8 mouse cellular contexts compared by ENCODE assay signal in the genomic region with DNA sequence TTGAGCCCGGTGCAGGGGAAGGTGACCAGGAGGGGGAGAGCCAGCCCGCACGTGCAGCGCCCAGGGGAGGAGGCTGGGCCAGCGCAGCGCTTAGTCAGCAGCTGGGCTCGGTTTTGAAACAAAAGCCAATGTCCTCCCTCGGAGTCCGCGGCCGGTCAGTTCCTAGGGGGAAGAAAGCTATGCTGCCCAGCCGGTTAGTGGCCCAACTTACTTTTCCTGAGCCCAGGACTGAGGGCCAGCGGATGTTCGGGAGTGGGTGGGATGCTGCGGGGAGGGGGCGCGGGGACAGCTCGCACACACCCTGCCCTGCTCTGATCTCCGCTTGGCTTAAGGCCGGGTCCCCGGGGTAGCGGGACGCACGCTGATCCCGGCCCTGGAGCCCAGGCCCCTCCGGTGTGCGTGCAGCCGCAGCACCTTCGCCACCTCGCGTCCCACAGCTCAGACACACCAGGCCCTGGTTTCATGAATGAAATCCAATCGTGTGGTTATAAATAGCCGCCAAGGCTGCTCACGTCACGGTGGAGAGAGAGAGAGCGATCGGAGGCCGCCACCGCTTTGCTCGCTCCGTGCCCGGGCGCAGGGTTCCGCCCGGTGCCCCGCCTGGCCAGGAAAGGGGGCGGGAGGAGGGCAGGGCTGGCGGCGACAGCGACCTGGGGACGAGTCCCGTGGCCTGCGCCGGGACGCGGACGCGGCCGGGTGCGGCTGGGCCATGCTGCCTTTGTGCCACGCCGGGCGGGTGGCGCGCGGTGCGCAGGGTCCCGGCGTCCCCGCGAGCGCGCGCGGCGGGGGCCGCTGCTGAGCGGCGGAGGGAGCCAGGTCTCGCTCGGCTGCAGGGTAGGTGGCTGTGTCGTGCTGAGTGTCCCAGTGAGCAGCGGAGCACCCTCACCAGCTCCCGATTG. TPM values are rescaled to one million over a fixed set of nuclear protein-coding genes. Genes with fewer than 3 reads are reported as not detected.
A peak's percentile ranks its signal among the peaks of the same experiment; 100 is the strongest.
DNase-seq lines count a peak whose midpoint lies in the region; ATAC-seq and TF ChIP-seq lines count a peak whose summit lies in the region.

A gene (minus strand): TSS at position 557 of the 899 bp plus-strand sequence.

- H3K79me2 ChIP-seq in C2C12 (ENCODE audit: control insufficient read depth, insufficient read depth) = peaks cover 24% of the 10 kb centered on the region

- DNase-seq in c-Kit-positive CD71-negative TER-119-negative erythroid progenitor cells, embryonic 14.5 days (ENCODE audit: low read depth) = peak; percentile 65
- DNase-seq in forebrain, embryonic 14.5 days (ENCODE audit: low spot score) = peak; percentile 89
- DNase-seq in heart, postnatal 10 days = peak; percentile 92 to 93
- DNase-seq in large intestine, adult 2 months (ENCODE audit: low read depth, low spot score) = peak; percentile 56
- DNase-seq in neural tube, embryonic 11.5 days (ENCODE audit: low spot score) = peak; percentile 86

- peak within 1 kb of the TSS; percentile 98 for H3K27ac ChIP-seq in forebrain, embryonic 14.5 days (ENCODE audit: low read depth, low read length)
- H3K27ac ChIP-seq in liver, embryonic 16.5 days (ENCODE audit: low read length) = peak within 1 kb of the TSS; percentile 88
- peak within 1 kb of the TSS; percentile 93 for H3K27ac ChIP-seq in neural tube, embryonic 11.5 days (ENCODE audit: low read depth, low read length)
- H3K27ac ChIP-seq in stomach, embryonic 15.5 days = peak within 1 kb of the TSS; percentile 100

- H3K9ac ChIP-seq in forebrain, embryonic 14.5 days (ENCODE audit: low read length) = peak within 1 kb of the TSS; percentile 97
- peak within 1 kb of the TSS; percentile 74 for H3K9ac ChIP-seq in liver, embryonic 16.5 days (ENCODE audit: low read depth, low read length)
- H3K9ac ChIP-seq in neural tube, embryonic 11.5 days (ENCODE audit: low read length) = peak within 1 kb of the TSS; percentile 73
- peak within 1 kb of the TSS; percentile 91 for H3K9ac ChIP-seq in stomach, embryonic 15.5 days

- H3K27me3 ChIP-seq in C2C12 (ENCODE audit: control insufficient read depth, insufficient read depth, insufficient read length) = no peaks in the 10 kb centered on the region
- H3K27me3 ChIP-seq in forebrain, embryonic 14.5 days (replicated peaks; ENCODE audit: control insufficient read depth, insufficient read depth, low read length) = no peaks in the 10 kb centered on the region
- H3K27me3 ChIP-seq in liver, embryonic 16.5 days (ENCODE audit: control insufficient read depth, insufficient read depth, low read depth, low read length) = peaks cover 19% of the 10 kb centered on the region
- H3K27me3 ChIP-seq in neural tube, embryonic 11.5 days (ENCODE audit: control insufficient read depth, insufficient read depth, low read length) = no peaks in the 10 kb centered on the region
- H3K27me3 ChIP-seq in stomach, embryonic 15.5 days (replicated peaks) = no peaks in the 10 kb centered on the region

- peak within 1 kb of the TSS; percentile 71 for H3ac ChIP-seq in C2C12 (ENCODE audit: control insufficient read depth, insufficient read length, low read depth)

- 0 out of 2 replicates have a peak, but pooled peaks cover 3% of the 10 kb centered on the region for H3K9me3 ChIP-seq in forebrain, embryonic 14.5 days (replicated peaks; ENCODE audit: control insufficient read depth, low read length)
- H3K9me3 ChIP-seq in liver, embryonic 16.5 days (replicated peaks; ENCODE audit: control insufficient read depth, low read length) = no peaks in the 10 kb centered on the region
- no peaks in the 10 kb centered on the region for H3K9me3 ChIP-seq in neural tube, embryonic 11.5 days (ENCODE audit: control insufficient read depth, low read length)
- H3K9me3 ChIP-seq in stomach, embryonic 15.5 days = no peaks in the 10 kb centered on the region

- peaks cover 10% of the 10 kb centered on the region for H3K36me3 ChIP-seq in C2C12 (ENCODE audit: control insufficient read depth, insufficient read depth)
- H3K36me3 ChIP-seq in forebrain, embryonic 14.5 days (ENCODE audit: control insufficient read depth, insufficient read depth, low read length) = no peaks in the 10 kb centered on the region
- no peaks in the 10 kb centered on the region for H3K36me3 ChIP-seq in liver, embryonic 16.5 days (ENCODE audit: control insufficient read depth, insufficient read depth)
- H3K36me3 ChIP-seq in neural tube, embryonic 11.5 days (ENCODE audit: control insufficient read depth, insufficient read depth, low read length) = no peaks in the 10 kb centered on the region
- H3K36me3 ChIP-seq in stomach, embryonic 15.5 days = 0 out of 2 replicates have a peak, but pooled peaks cover 6% of the 10 kb centered on the region

- peaks cover 8% of the 10 kb centered on the region; the same call in 1 of the 2 replicates for H3K4me1 ChIP-seq in forebrain, embryonic 14.5 days (ENCODE audit: control insufficient read depth, insufficient read depth, low read length)
- peaks cover 16% of the 10 kb centered on the region for H3K4me1 ChIP-seq in liver, embryonic 16.5 days (ENCODE audit: control insufficient read depth, low read depth, low read length)
- H3K4me1 ChIP-seq in neural tube, embryonic 11.5 days (ENCODE audit: control insufficient read depth, insufficient read depth, low read length) = peaks cover 5% of the 10 kb centered on the region; the same call in 1 of the 2 replicates
- H3K4me1 ChIP-seq in stomach, embryonic 15.5 days = peaks cover 17% of the 10 kb centered on the region

- peak within 1 kb of the TSS; percentile 90 for H3K4me2 ChIP-seq in forebrain, embryonic 14.5 days (ENCODE audit: low read length)
- H3K4me2 ChIP-seq in liver, embryonic 16.5 days (ENCODE audit: low read depth, low read length) = peak within 1 kb of the TSS; percentile 74
- H3K4me2 ChIP-seq in neural tube, embryonic 11.5 days (ENCODE audit: low read depth) = peak within 1 kb of the TSS; percentile 85
- H3K4me2 ChIP-seq in stomach, embryonic 15.5 days = peak within 1 kb of the TSS; percentile 82

- no peak for TF ChIP-seq CTCF in C2C12 (IDR thresholded peaks at IDR 0.05; ENCODE audit: control insufficient read depth, insufficient read depth, insufficient read length)

- ATAC-seq in forebrain, embryonic 14.5 days = peak; percentile 92
- peak; percentile 87 for ATAC-seq in liver, embryonic 16.5 days (ENCODE audit: low read depth)
- peak; percentile 89 for ATAC-seq in neural tube, embryonic 11.5 days (ENCODE audit: insufficient read depth, low FRiP score, low TSS enrichment)
- peak; percentile 91 for ATAC-seq in stomach, embryonic 15.5 days (ENCODE audit: insufficient read depth, low FRiP score, low read depth)

- peak within 1 kb of the TSS; percentile 74 for H3K4me3 ChIP-seq in C2C12 (ENCODE audit: insufficient read depth, poor library complexity, severe bottlenecking)
- peak within 1 kb of the TSS; percentile 73 for H3K4me3 ChIP-seq in forebrain, embryonic 14.5 days (ENCODE audit: low read depth, low read length)
- H3K4me3 ChIP-seq in liver, embryonic 16.5 days (ENCODE audit: low read depth, low read length) = peak within 1 kb of the TSS; percentile 69
- peak within 1 kb of the TSS; percentile 74 for H3K4me3 ChIP-seq in neural tube, embryonic 11.5 days (ENCODE audit: low read depth, low read length)
- H3K4me3 ChIP-seq in stomach, embryonic 15.5 days (replicated peaks) = peak within 1 kb of the TSS; percentile 87

- 0% methylated on average over 58 of the region's 84 CpGs for WGBS in forebrain, embryonic 14.5 days
- WGBS in large intestine, adult 2 months = under 1% methylated on average over 83 of the region's 84 CpGs
- under 1% methylated on average over 83 of the region's 84 CpGs for WGBS in liver, embryonic 16.5 days (ENCODE audit: insufficient replicate concordance)
- WGBS in neural tube, embryonic 11.5 days = under 1% methylated on average over 79 of the region's 84 CpGs
- WGBS in stomach, embryonic 15.5 days = under 1% methylated on average over 82 of the region's 84 CpGs

- H3K79me3 ChIP-seq in C2C12 (ENCODE audit: low read depth) = peaks cover 12% of the 10 kb centered on the region

- intact Hi-C loops in heart, postnatal 10 days (cut with DNase I) = loop anchor here (2.0 kb wide), 3 partner anchors 26 to 64 kb away; no protein-coding TSS in a partner anchor

TF ChIP-seq in C2C12, 6 proteins besides CTCF, POLR2A, EP300 and RAD21:
- TF ChIP-seq MAX (IDR thresholded peaks at IDR 0.05) = no peak
TF ChIP-seq in C2C12: peak in this region for 0.

RNA-seq across cellular contexts. Expression of the gene that starts here (rescaled TPM):
- 0.48 TPM for polyA plus RNA-seq in C2C12 (2012; fragmentation: generic; extraction: Trizol)
- polyA plus RNA-seq in forebrain, embryonic 14.5 days (2014; fragmentation: Nextera tagmentation; extraction: Ambion mirVana) = 0.71 and 1.0 TPM in 2 replicates
- total RNA-seq in heart, postnatal 10 days (2021) = 1 to 10 TPM; 3.2 to 5.1 TPM
- 0.15 and 0.26 TPM in 2 replicates for polyA plus RNA-seq in large intestine, adult 2 months (2012; rRNA removed)
- polyA plus RNA-seq in liver, embryonic 16.5 days (2015; fragmentation: Nextera tagmentation; extraction: Ambion mirVana) = 0.44 and 0.47 TPM in 2 replicates
- polyA plus RNA-seq in neural tube, embryonic 11.5 days (2014; fragmentation: Nextera tagmentation; extraction: Ambion mirVana) = 0.77 and 1.3 TPM in 2 replicates
- 2.7 TPM in 2 replicates for polyA plus RNA-seq in stomach, embryonic 15.5 days (2015; fragmentation: Nextera tagmentation; extraction: Ambion mirVana)

Comparison
In these comparisons a context has a peak if more than half of its experiments do, and no peak if none do; other contexts are left out.
1. Peak in every context shown above with its lines: DNase-seq, ATAC-seq, H3K4me3 ChIP-seq and H3K27ac ChIP-seq.
2. Peak in DNase-seq in large intestine, adult 2 months; RNA of the gene not detected or under 1 TPM.
3. Peak in ATAC-seq, H3K4me3 ChIP-seq, H3K27ac ChIP-seq, H3K9ac ChIP-seq and H3K4me2 ChIP-seq in liver, embryonic 16.5 days; RNA of the gene not detected or under 1 TPM.